Mouse (Mus musculus): ENCODE data around the gene Ovol2.
"Not testable (repeated sequence)": the region's sequence is repeated elsewhere in the genome, so short reads cannot be mapped to it uniquely, and the experiment has no call there.

Gene Ovol2

DNA sequence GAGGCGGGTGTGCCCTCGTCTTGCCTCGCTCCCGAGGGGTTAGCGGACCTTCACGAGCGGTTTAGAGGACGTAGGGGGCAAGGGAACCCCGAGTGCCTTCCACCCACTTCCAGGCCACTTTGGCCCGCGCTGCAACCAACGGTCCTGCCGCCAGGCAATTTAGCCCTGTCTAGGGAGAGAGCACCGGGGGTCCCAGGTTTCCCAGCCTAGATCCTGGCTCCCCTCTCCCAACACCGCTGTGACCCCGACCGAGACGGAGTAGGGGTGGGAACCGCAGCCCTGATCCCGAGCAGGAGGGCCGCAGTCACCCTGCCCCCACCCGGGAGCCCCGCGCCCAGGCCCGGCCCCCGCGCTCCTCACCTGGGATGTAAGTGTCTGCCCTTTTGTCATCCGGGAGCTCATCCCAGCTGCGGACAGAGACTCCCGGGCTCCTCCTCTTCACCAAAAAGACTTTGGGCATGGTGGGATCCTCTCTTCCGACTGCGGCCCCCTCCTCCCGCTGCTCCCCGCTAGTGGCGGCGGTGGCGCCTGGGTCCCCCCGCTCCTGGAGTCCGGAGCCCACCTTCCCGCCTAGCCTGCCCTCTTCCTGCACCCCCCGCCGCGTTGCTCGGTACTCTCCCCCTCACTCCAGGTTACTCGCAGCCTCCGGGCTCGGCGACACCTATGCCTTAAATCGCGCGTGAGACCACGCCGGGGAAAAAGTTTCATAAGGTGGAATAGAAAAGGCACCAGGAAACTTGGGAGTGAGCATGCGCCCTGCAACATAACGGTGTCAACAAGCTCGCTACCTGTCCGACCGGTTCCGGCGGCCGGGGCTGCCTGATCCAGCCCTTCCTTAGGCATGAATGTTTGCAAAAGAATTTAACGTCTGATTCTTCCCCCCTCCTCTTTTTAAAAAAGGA, at the start of gene Ovol2:
Ovol2 (minus strand) TSS at position 746 of the 902 bp plus-strand sequence.
- peak in 1 of 2 experiments; percentile 10 for DNase-seq

DNA sequence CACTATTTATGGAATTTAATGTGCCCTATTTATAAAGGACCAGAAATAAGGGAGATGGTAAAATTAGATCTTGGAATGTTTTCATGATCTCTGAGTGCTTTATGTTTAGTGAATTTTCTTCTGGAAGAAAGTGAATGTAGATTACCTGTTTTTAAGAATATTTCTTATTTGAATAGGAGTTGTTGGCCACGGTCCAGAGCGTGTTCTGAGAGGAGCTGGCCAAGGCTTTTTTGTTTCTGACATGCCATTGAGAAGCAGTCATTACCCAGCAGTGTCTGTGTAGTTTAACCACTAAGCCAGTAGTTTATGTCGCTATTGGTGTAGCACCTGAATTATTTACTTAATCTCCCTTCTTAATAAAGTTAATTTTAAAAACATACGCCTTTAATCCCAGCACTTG, 49.8 kb upstream of the Ovol2 start:
- DNase-seq = peak; percentile 29 to 39

DNA sequence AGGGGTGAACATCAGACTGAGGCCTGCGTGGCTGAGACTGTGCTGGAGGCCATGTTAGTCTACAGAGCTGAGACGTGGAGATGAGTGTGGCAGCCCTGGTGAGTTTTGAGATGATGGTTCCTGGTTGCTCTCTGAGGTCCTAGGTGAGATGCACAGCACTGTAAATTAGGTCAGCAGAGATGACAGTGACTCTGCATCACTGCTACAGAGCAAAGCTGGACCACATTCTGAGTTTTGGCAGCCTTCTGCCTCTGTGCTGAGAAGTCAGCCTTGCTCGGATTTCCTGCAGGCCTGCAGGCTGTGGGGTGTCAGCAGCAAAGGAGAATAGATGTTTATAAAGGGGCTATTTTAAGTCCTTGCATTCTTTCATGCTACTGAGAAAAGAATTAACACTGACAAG, 49.3 kb upstream of the Ovol2 start:
- peak; percentile 61 to 74 for DNase-seq

DNA sequence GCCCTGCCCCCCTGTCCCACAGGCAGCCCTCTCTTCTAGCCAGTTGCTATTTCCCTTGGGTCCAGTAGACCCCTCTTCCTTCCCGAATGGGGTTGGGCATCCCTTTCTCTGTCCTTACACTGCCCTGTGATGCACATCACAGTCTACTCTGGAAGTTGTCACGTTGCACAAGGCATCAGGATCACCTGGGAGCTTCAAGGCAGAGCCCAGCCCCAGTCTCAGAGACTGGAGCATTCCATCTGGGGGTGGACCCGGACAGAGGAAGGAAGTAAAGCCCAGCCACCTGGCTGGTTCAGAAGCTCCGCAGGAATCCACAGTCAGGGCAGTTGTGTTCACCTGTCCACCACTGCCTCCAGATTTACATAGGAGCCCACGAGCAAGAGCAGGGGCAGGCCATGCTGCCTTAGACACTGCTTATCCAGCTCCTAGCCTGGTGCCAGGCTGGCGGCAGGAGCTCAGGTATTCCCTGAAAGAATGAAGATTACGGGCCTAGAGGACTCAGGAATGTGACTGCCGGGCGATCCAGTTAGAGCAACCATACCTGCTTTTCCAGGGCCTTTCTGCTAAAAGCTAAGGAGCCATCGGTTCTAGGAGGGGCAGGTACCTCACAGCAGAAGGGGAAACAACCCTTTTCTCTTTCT, 43.2 kb upstream of the Ovol2 start:
- DNase-seq = no peak

DNA sequence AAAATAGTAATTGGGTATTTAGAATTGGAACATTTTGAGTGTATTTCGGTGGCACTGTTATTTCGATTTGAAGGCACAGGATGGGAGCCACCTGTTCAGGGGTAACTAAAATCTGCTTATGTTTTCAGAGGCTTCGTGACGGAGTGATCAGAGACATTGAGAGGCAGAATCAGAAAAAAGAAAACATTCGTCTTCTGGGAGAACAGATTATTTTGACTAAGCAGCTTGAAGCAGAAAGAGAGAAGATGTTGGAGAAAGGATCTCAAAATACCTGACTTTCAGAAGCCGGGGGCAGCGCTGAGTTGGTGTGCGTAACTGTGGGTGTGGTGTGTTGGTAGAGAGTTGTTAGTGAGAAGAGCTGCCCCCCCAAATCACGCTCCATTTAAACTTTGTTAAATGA, 41.1 kb upstream of the Ovol2 start:
- no peak for DNase-seq

DNA sequence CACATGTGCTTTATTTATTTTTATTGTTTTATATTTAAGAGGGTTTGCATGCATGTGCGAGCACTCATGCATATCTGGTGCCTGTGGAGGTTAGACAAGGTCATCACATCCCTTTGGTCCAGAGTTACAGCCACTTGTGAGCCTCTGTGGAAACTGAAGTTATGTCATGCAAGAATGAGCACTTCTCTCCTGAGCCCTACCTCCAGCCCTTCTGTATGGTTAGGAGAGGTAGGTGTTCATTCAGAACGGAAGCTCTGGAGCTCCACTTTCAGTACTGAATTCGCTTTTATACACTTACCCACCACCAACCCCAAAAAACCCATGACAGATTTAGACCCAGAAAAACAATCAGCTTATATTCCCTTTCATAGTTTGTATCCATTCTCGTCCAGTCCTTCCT, 39.6 kb upstream of the Ovol2 start:
- DNase-seq = no peak

DNA sequence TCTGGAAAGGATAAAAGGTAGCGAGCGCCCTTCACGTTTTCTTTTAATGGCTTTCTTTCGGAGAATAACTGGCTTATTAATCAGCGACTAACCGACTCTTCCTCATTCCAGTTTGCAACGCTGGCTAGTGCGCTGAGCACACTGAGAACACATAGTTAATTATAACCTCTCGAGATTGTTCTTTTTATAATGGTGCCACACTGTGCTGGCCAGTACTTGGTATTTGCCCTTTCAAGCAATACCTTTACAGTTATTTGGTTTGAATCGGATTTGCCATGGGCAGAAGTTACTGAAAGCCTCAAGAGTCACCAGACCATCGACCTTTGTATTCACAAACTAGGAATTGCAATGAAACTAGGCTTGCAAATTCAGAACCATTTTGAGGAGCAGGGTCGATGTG, 37.6 kb upstream of the Ovol2 start:
- no peak for DNase-seq

DNA sequence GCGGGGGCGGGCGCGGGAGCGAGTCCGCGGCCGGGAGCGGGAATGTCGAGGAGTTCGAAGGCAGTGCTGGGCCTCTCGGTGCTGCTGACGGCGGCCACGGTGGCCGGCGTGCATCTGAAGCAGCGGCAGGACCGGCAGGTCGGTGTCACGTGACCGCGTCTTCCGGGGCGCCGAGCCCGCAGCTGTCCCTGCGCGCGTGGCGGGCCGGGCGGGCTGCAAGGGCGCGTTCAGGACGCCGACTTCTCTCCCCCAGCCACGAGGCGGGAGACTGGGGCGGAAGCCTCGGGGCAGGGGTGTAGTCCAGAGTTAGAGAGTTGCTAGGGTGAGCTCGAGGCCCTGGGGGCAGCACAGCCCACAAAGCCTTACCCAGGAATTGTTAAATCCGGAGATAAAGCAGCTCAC, 37.1 kb upstream of the Ovol2 start:
- no peak for DNase-seq

DNA sequence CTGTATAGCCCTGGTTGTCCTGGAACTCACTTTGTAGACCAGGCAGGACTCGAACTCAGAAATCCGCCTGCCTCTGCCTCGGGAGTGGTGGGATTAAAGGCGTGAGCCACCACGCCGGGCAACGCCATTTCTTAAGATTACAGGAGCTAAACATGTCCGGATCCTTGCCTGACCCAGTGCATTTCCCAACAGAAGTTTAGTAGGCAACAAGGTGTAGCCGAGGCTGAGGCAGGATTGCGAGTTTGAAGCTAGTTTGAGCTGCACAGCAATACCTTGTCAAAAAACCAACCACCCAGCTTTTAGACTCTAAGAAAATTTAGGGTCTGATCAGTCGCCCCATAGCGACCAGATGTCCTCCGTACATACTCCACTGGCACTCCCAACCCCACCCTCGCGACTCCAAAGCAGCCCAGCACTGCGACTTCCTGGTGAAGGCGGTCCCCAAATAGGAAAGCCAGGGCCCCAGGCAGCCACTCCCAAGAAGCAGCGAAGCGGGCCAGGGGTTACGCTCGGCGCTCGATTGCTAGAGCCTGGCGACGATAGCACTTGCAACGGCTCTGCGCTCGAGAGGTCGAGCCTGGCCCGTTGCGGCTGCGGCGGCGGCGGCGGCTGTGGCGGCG, 36.6 kb upstream of the Ovol2 start, which contains the start of the genes Kat14 and Pet117:
Kat14 (plus strand) TSS at position 584 of the 620 bp plus-strand sequence.
Pet117 (plus strand) TSS at position 597 of the 620 bp plus-strand sequence.
- peak; percentile 92 to 96 for DNase-seq

DNA sequence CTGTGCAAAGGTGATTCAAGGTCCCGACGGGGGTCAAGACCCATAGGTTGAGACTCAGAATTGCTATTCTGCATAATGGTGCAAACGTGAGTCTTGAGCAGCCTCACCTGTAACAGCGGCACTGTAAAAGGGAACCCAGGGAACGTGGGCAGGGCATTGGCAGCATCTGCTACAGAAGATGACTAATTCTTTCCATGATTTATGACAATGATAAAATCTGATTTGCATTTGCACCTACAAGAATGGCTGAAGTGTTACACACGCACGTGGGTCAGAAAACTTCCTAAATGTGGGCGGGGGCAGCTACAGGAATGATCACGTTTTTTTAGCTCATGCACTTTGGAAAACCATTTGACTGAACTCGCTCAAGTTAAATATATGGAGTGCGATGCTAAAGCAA, 20.9 kb upstream of the Ovol2 start:
- no peak for DNase-seq

DNA sequence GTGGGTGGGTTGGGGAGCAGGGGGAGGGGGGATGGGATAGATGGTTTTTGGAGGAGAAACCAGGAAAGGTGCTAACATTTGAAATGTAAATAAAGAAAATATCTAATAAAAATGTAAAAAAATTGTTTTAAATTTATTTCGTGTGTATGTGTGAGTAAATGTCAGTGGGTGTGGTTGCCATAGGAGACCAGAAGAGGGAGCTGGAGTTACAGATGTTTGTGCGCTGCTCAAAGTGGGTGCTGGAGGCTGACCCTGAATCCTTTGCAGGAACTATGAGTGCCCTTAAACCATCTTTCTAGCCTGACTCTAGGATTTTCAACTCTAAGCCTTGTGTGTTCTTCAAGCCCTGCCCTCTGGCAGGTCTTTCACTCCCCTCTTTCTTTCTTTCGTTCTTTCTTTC, 16.6 kb upstream of the Ovol2 start:
- no peak for DNase-seq

DNA sequence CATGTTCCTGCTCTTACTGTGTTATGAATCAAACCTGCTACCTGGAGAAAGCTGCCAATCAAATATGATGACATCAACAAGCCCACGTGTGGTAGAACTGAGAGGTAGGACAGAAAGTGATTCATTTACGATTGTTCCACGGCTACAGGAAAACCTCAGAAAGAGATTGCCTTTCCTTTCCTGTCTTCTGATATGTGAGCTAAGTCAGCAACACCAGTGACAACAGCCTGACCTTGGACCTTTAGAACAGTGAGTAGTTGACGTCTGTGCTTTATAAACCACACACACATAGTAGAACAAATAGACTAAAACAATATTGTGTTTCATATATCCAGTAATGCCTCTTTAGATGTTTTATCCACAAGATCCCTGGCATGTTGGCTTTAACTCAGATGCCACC, 11.2 kb upstream of the Ovol2 start:
- DNase-seq = no peak

DNA sequence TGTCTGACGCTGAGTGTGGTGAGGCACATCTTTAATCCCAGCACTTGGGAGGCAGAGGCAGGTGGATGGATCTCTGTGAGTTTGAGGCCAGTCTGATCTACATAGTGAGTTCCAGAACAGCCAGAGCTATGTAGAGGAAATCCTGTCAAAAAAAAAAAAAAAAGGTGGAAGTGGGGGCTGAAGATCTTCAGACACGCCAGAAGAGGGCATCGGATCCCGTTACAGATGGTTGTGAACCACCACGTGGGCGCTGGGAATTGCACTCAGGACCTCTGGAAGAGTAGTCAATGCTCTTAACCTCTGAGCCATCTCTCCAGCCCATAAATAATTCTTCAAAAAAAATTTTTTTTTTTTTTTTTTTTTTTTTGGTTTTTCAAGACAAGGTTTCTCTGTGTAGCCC, 6.2 kb upstream of the Ovol2 start:
- DNase-seq = not testable (repeated sequence)

DNA sequence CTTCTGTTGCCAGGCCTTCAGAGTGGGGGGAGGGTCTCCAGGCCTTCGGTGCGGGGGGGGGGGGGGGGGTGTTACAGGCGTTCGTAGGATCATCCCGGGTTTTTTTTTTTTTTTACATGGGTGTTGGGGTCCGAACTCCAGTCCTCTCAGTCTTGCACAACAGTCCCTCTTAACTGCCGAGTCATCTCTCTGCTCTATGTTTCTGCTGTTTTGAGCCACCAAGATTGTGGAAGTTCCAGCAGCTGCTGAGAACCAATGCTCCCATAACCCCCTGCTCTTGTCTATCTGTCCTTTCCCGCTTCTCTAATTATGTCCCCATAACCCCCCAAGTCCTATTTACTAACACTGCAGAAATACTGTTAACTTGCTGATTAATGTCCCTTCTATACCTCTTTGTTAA, 5.8 kb upstream of the Ovol2 start:
- DNase-seq = no peak

DNA sequence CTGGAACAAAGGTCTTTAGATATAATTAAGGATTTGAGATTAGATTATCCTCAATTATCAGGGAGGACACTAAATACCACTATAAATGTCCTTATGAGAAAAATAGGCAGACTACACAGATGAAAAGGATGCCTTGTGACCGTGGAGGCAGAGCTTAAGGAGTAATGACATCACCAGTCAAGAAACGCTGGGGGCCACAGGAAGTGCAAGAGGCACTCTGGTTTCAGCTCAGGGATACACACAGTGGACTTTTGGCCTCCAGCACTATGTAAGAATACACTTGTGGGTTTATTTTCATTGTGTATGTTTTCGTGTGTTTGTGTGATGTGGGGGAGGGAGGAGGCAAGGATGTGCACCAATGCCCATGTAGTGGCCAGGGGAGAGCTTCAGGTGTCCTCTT, 5.3 kb upstream of the Ovol2 start:
- no peak for DNase-seq

DNA sequence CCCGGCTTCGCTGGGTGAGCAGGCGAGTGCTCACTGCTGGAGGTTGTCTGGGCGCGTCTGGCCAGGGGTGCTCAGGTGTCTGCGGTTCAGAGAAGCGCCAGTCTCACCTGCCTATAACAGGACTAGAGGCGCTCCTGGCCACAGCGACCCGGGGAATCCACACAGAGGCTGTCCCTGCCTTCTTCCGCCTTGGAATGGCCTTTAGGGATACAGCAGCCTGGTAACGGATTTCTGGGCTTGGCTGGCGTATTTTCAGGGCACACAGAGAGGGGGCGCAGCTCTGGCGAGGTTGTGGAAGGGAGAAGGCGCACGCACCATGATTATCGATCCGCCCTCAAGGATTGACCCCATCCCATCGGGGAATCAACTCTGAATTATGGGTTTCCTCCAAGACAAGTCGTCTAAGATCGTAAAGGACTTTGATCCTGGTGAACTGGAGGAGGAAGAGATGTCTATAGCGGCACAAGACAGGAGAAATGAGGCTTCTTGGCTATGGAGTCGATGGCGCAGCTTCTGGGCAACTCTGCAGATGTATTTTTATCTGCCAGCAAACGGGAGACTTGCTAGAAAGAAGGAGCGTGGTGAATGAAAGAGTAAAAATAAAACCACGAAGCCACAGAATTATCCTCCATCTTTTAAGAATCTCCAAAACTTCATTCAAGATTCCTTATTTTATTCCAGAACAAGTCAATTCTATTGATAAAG, 1.3 kb upstream of the Ovol2 start:
- peak in 1 of 2 experiments; percentile 11 for DNase-seq

DNA sequence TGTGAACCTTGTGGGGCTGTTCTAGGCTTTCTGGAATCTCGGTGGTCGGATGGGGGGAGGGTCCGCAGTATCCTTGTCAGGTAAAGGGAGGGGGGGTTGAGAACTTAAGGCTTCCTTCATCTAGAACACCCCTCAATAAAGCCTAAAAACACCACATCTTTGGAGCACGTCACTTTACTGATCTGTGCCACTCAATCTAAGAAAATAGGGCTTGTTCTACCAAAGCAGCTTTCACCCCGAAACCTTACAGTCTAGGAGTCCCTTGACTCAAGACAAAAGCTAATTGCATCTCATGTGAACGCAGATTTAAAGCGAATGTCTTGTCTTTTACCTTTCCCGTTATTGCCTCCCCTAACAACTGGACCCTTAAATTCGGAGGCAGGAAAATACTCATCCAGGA, 540 bp upstream of the Ovol2 start:
- DNase-seq = no peak

DNA sequence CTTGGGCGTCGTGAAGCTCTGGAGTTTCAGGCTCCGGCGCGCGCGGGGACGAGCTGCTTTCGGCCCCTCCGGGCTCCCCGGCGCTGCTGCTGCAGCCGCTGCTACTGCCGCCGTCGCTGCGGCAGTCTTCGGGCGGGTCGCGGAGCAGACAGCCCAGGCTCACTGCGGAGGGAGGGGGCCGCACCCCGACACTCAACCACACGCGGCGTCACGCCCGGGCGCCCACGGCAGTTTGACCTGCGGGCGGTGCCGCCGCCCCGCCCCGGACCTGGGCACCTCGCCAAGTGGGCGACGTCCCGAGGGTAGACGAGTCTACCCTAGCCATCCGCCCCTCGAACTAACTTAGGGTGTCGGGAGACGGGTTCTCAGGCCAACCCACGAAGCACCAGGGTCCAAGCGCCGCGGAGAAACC, 980 bp downstream of the Ovol2 start:
- peak in 1 of 2 experiments; percentile 18 for DNase-seq

DNA sequence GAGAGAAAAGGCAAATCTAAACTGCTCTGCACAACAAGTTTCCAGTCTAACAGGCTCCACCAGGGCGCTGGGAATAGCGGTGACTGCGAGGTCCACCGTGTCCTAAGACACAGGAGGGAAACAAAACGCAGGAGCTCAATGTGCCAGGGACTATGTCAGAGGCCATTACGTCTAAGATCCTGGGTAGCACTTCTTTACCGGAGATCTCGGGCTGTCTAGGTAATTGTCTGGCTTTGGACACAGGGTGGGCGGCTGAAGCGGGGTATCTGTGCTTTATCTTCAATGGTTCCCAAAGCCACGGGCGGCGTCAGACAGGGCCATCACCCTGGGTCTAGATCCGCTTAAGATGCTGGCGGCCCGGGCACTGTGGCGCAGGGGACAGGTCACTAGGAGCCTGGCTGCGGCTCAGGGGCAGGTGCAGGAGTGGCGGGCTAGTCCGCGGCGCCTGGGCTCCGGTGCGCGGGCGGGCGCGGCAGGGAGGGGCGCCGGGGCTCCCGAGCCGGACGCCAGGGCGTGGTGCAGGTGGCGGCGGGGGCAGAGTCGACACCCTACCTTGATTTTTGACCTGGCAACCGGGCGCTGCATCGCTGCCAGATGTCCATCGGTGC, 1.5 kb downstream of the Ovol2 start:
- DNase-seq = no peak

DNA sequence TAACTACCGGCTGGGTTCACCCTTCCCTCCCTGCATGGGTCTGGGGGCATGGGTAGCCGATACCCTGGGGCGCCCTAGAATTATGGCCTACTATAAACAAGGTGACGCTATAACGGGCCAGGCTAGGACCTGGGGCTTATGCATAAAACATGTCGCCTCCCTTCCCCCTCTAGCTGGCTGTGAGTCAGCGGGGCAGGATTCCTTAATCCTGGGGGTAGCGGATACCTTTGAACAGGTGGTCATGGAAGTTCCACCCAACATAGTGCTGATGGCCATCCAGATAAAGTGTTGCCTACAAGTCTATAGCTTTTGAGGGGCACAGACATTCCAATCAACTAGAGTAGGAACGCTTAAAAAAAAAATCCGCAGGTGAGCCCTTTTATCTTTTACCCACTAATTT, 2.0 kb downstream of the Ovol2 start:
- no peak for DNase-seq

DNA sequence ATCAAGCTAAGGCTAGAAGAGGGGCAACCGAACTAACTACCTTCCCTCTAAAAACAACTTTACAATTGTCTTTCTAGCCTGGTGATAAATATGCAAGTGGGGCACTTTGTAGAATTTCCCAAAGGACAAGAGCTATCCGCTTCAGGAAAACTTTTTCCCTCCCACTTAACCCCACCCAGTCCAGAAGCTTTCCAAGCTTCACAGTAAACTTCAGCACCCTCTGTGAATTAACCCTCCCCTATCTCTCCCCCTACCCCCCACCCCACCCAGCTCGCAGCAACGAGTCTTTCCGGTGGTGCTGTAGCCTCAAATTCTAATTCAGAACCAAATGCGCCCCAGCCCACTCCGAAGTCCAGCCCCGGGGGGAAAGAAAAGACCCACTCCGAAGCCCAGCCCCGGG, 2.5 kb downstream of the Ovol2 start:
- DNase-seq = no peak

DNA sequence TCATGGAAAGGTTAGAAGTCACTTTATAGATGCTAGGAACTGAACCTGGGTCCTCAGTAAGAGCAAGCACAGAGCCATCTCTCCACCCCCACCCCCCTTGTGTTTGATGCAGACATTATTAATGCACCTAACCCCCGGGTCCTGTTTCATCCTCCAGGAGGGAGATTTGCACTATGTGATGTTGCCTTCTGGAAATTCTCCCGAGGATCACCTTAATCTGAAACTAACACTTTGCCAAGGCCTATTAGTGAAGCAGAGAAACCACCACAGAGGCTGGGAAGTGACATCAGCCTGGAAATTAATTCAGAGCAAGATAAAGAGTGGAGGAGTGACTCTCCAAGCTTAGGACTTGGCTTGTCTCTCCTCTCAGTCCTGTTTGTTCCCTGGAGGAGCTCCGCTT, 7.7 kb downstream of the Ovol2 start:
- DNase-seq = no peak

DNA sequence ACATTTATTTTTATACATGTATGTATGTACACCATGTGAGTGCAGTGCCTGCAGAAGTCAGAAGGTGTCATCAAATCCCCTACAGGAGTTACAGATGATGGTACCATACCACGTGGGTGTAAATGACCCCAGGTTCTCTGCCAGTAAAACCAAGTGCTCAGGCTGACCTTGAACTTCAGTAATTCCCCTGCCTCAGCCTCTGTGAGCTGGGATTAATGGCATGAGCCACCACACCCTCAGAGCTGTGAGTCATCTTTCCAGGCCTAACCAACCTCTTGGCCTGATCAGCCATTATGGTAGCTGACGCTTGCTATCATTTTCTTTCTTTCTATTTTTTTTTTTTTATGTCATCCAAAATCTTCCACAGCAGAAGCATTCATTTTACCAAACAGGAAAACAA, 20.6 kb downstream of the Ovol2 start:
- DNase-seq = no peak
